Mouse (Mus musculus) left cerebral cortex, adult 9 months (tissue): Measurements from ENCODE around the gene Rbbp4.
A peak's percentile ranks its signal among the peaks of the same experiment; 100 is the strongest.

Experiments
- DNase-seq, 2 experiments: peaks; one replicate each; pipeline ENCODE4 v3.0.0; 2022; ENCODE audit warnings: low spot score in 2 of 2

Gene Rbbp4

DNA sequence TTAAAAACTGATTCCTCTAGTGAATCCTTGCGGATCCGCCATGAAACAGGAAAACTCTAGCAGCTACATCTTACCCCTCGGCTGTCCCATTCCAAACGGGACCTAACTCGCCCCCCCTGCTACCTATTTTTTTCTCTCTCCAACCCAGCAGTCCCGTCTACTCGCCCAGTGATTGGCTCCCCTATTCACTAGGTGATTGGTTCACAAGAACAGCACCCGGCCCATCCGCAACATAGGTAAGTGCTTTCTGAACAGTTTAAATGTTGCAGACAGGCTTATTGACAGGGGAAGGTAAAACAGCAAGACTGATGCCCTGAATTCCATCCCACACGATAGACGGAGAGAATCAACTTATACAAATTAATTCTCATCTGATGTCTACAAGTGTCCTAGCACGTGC, 18.0 kb upstream of the Rbbp4 start:
- no peak for DNase-seq

GRCm38 (mm10) chr4:129351111-129351510, 15.9 kb upstream of the Rbbp4 start:
- peak; percentile 42 to 78 for DNase-seq

- DNase-seq, result peak in 1 of 2 experiments; percentile 64
These were observed 15.5 kb upstream of the Rbbp4 start for GRCm38 (mm10) chr4:129350644-129351043.

DNA sequence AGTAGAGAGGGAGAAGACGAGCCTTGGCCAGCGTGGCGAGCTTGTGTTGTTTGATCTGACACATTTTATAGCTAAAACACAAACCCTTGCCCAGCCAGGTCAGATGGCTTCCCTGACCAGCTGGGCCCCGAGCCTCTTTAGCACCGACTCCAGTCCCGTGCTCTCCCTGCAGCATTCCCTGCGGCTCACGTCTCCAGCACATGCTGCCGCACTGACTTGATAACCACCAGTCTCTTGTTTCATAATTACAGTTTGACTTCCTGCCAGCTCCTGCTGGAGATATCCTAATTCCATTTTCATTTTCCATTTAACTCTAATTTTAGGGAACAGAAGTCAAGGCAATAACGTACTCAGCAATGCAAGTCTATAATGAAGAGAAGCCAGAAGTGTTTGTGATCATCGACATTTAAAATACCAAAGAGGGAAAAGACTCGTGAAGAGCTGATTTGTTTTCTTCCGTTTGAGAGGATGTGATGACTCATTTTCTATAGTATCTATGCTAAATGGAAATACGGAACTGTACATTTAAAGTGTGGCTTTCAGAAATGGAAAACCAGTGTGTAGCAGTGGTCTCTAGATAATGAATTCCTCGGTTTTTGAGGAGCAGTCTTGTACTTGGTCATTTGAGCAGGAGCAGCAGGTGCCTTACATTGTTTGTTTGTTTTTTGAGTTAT, 11.4 kb upstream of the Rbbp4 start:
- peak in 1 of 2 experiments; percentile 47 for DNase-seq

DNA sequence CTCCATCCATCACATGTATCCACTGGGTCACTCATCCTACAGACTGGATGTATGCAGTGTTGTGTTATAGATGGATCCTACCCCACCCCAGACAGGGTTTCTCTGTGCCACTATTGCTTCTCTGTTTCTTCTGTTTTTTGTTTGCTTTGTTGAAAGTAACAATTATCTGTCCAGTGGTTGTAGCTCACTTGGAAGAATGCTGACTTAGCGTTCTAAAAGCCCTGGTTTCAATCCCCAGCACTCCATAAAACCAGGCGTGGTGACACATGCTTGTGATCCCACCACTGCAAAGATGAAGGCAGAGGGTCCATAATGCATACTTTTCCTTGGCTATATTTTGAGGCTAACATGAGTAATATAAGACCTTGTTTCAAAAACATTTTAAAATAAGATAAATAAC, 7.5 kb upstream of the Rbbp4 start:
- no peak for DNase-seq

DNA sequence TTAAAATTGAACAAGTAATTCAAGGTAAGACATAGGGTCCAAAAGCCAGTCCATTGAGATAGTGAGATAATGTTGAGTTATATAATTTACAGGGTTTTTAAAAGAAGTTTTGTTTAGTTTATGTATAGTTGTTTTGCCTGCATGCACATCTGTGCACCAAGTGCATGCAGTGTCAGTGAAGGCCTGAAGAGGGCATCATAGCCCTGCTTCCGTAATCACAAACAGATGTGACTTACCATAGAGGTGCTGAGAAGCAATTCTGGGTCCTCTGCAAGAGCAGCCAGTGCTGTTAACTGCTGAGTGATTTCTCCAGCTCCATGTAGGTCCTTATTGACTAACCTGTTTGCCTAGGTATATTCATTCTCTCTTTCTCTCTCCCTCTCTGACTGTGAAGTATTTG, 6.7 kb upstream of the Rbbp4 start:
- no peak for DNase-seq

DNA sequence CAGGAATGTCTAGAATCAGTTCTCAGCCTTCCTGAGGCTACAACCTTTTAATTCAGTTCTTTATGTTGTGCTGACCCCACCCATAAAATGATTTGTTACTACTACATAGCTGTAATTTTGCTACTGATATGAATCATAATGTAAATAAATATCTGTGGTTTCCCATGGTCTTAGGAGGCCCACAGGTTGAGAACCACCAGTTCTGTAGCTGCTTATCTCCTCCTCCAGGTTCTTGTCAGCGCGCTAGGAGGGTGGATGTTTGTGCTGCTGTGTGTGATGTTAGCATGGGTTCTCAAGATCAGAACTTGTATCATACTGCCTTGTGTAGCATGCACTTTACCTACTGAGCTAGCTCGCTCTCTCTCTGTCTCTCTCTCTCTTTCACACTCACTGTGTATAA, 4.6 kb upstream of the Rbbp4 start:
- DNase-seq, result no peak

GRCm38 (mm10) chr4:129336291-129336690, 1.1 kb upstream of the Rbbp4 start:
- no peak for DNase-seq

DNA sequence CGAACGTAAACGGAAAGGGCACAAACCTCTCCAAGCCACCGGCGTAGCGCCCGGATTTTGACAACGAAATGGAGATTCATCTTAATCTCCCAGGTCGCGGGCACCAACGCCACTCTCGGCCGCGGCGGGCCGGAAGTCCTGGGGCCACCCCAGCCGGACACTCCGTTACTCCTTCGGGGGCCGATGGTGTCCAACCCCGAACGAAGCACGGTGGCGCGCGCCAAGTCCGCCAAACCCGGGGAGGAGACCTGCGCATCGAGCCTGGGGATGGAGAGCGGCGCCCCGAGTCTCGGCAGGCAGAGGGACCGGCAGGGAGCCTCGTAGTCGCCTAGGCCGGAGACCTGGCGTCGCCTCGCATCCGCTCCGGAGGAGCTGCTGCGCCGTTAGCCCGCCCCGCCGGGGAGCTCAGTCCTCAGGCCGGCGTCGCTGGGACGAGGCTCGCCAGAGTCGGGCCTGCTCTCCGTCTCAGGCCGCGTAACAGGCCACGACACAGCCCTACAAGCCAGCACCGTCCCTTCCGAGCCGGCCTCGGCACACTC, 424 bp downstream of the Rbbp4 start:
- DNase-seq, result no peak

GRCm38 (mm10) chr4:129332846-129333245, 2.3 kb downstream of the Rbbp4 start:
- no peak for DNase-seq

- DNase-seq, result no peak
These were observed 9.0 kb downstream of the Rbbp4 start for GRCm38 (mm10) chr4:129326191-129326590.

DNA sequence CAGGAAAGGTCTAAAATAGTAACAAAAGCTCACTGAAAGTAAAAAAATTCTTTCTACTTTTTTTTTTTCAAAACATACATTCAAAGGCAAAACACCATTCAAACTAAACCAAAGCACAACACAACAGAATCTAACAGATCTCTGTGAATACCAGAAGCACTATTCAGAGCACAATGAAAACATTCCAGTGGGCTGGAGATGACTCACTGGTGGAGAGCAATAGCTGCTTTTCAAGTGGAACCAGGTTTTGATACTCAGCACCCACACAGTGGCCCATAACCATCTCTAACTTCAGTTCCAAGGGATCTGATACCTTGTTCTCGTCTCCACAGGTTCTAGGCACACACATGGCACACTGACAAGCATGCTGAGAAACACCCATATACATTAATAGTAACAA, 10.4 kb downstream of the Rbbp4 start:
- DNase-seq, result peak in 1 of 2 experiments; percentile 24

GRCm38 (mm10) chr4:129323491-129323890, 11.7 kb downstream of the Rbbp4 start:
- DNase-seq, result no peak

DNA sequence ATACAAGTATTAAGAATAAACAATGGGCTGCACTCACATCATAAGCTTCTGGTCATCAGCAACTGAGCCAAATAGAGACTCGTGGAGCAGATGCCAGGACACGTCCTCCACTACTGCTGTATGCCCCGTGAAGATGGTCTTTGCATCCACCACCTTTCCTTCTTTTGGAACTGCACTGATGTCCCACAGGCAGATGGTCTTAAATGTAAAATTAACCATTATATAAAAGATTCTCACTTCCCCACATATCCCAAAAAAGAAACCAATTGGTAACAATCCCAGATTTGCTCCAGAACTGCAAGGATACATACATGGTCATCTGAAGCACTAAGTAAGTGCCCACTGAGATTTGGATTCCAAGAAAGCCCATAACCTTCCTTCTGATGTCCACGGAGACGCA, 13.1 kb downstream of the Rbbp4 start:
- peak in 1 of 2 experiments; percentile 17 for DNase-seq

DNA sequence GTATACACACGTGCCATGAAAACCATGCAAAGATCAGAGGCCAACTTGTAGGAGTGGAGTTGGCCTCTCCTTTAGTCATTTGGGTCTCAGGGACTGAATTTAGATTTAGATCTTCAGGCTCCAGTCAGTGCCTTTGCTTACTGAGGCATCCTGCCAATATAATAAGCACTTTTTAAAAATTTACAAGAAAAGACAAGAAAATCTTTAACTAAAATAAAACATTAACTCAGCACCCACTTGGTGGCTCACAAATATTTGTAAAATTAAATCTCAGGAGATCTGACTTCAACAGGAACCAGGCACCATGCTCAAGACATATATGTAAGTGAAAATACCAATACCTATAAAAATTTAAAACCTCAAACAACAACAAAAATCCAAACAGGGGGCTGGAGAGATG, 14.3 kb downstream of the Rbbp4 start:
- DNase-seq, result no peak

DNA sequence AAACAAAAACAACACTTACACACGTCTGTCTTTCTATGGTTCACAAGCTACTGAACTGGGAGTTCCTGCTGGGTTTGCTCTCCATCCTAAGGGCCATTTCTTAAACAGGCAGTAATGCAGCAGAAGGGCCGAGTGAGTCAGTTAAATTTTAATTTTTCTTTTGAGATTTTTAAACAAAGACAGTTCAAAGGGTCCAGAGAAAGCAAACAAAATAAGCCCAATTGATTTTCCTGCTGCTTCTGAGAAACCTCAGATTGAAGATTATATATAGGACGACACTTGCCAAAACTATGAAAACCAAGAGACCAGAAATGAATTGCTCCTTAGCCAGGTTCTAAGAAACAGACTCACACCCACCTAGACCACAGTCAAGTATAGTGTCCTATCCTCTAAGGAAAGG, 21.3 kb downstream of the Rbbp4 start:
- DNase-seq, result no peak

DNA sequence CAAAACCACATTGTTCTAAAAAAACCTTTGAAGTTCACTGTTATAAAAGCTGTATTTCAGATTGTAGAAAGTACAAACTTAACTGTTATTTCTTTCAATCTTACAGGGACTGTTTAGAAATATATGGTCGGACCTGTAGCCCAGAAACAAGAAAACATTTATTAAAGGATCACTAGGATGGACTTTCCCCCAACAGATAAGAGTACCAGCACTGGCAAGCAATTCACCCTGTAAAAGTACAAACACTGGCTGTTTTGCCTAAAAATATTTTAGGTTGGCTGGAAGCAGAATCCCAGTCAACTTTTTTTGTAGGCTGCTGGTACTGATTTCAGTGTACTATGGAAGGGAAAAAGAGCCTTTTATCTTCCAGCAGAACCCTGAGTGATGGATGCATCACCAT, 27.2 kb downstream of the Rbbp4 start:
- DNase-seq, result no peak

DNA sequence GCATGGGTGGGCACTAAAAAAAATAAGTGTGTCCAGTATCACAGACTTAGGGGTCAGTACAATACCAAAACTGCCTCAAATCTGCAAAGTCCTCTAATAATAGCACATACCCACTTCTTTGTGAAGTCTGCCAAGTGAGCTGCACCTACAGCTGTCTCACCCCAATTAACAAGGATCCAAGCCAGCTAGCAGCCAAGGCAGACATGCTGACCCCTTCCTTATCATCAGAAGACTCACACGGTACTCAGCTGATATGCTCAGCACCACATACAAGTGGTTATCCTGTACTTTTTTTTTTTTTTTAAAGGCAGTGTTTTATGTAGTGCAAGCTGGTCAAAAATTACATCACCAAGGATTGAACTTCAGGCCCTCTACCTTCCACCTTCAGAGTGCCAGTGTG, 30.9 kb downstream of the Rbbp4 start:
- DNase-seq, result no peak

GRCm38 (mm10) chr4:129303816-129304215, 31.4 kb downstream of the Rbbp4 start:
- DNase-seq, result no peak

GRCm38 (mm10) chr4:129303401-129303800, 31.8 kb downstream of the Rbbp4 start:
- no peak for DNase-seq

DNA sequence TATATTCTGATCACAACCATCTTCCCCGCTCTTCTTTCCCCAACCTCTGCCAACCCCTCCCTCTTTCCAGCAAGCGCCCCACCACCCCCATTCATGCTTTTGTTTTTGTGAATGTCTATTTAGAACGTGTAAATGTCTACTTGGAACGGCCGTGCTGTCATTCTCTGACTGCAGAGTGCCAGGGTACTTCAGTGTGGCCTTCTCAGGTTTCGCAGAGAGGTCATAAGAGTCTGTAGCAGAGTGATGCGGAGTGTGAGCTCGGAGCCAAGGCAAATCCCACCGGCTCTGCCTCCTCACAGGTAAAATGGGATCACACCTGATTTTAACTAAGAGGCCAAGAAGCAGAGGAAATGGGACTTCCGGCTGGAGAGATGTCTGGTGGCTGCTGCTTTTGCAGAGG, 36.0 kb downstream of the Rbbp4 start:
- no peak for DNase-seq

DNA sequence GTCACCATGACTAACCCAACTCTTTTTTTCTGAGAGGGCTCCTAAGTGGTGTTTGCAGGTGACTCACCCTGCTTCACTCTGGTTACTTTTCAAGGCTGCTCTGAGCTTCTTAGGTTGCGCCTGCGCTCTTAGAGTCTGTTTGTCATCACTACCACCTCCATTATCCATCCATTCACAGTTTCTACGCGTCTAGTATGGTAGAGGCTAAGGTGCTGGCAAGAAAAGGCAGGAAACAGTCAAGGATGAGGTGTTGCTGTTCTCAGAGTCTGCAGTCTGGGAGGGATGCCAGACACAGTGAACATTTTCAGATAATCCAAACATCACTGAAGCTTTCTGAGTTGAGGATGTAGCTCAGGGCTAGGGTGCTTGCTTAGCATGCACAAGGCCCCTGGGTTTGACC, 37.4 kb downstream of the Rbbp4 start:
- peak in 1 of 2 experiments; percentile 62 for DNase-seq

DNA sequence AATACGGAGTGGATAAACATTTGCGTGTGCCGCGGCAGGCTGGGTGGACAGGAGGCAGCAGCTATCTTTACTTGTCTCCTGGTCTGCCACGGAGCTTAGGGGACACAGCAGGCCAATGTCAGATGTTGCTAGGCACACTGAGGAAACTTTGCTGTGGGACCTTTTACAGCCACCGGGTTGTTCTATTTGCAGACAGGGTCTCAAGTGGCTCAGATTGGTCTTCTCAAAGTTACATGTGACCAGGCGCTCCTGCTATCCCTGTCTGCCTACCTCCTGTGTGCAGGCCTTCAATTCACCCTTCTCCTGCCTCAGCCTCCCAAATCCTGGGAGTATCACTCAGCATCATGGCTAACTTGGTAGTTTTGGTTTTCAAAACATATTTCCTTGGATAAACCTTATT, 39.1 kb downstream of the Rbbp4 start:
- no peak for DNase-seq

DNA sequence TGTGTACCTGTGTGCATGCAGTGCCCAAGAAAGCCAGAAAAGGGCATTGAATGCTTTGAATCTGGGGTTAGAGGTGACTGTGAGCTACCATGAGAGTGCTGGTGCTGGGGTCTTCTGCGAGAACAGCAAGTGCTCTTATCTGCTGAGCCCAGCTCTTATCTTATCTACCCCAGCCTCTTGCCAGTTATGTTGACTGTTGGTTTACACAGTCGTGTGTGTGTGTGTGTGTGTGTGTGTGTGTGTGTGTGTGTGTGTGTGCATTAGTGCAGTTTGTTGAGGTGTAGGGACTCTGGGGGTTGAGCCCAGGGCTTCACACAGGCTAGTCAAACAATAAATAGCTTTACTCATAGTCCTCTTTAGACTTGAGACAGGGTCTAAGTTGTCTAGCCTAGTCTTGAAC, 40.0 kb downstream of the Rbbp4 start:
- DNase-seq, result no peak
